Mouse (Mus musculus) inflammation-experienced regulatory T-cells, adult 16 weeks (primary cell): ENCODE measurements around the gene Jmjd8. TPM values are rescaled to one million over a fixed set of nuclear protein-coding genes. Genes with fewer than 3 reads are reported as not detected.

Source experiments
- polyA plus RNA-seq: library from polyadenylated mRNA; unstranded; fragments of 100-300 nt; shearing (Covaris generic); gene quantifications from one replicate; pipeline ENCODE4 v1.2.1, GENCODE M21; 2017

Gene Jmjd8
- polyA plus RNA-seq, 1 experiment from 2014 or later = 46.5 TPM

Other genes starting within 250 kb of the Jmjd8 start
- gene Lmf1, start 249.8 kb upstream of the Jmjd8 start, polyA plus RNA-seq = 27.7 TPM
- gene Gng13, start 111.7 kb upstream of the Jmjd8 start, polyA plus RNA-seq = not detected
- gene Chtf18, start 101.4 kb upstream of the Jmjd8 start, polyA plus RNA-seq = 7.4 TPM
- 18.0 TPM for gene Rpusd1, start 101.2 kb upstream of the Jmjd8 start, polyA plus RNA-seq
- not detected for gene Mslnl, start 92.8 kb upstream of the Jmjd8 start, polyA plus RNA-seq
- gene Msln, start 74.5 kb upstream of the Jmjd8 start, polyA plus RNA-seq = not detected
- gene Narfl, start 55.1 kb upstream of the Jmjd8 start, polyA plus RNA-seq = 32.2 TPM
- 59.1 TPM for gene Haghl, start 43.2 kb upstream of the Jmjd8 start, polyA plus RNA-seq
- 0.35 TPM for gene Ccdc78, start 42.3 kb upstream of the Jmjd8 start, polyA plus RNA-seq
- gene Fam173a, start 36.0 kb upstream of the Jmjd8 start, polyA plus RNA-seq = 247 TPM
- not detected for gene AC134908.4, start 33.2 kb upstream of the Jmjd8 start, polyA plus RNA-seq
- 15.2 TPM for gene Metrn, start 31.7 kb upstream of the Jmjd8 start, polyA plus RNA-seq
- gene Fbxl16, start 19.8 kb upstream of the Jmjd8 start, polyA plus RNA-seq = not detected
- gene Wdr24, start 5.2 kb upstream of the Jmjd8 start, polyA plus RNA-seq = 54.5 TPM
- 123 TPM for gene Stub1, start 4.5 kb downstream of the Jmjd8 start, polyA plus RNA-seq
- 0.80 TPM for gene Rhbdl1, start 8.4 kb downstream of the Jmjd8 start, polyA plus RNA-seq
- 0.59 TPM for gene Gm20683, start 12.9 kb downstream of the Jmjd8 start, polyA plus RNA-seq
- gene Rhot2, start 16.0 kb downstream of the Jmjd8 start, polyA plus RNA-seq = 49.6 TPM
- 9.9 TPM for gene Wdr90, start 32.6 kb downstream of the Jmjd8 start, polyA plus RNA-seq
- gene Mcrip2, start 39.9 kb downstream of the Jmjd8 start, polyA plus RNA-seq = 6.3 TPM
- gene Mettl26, start 46.2 kb downstream of the Jmjd8 start, polyA plus RNA-seq = 103 TPM
- gene Wfikkn1, start 52.0 kb downstream of the Jmjd8 start, polyA plus RNA-seq = 1.0 TPM
- 9.1 TPM for gene Rab40c, start 90.9 kb downstream of the Jmjd8 start, polyA plus RNA-seq
- gene Pigq, start 116.1 kb downstream of the Jmjd8 start, polyA plus RNA-seq = 76.3 TPM
- not detected for gene Nhlrc4, start 116.1 kb downstream of the Jmjd8 start, polyA plus RNA-seq
- not detected for gene A930017K11Rik, start 123.7 kb downstream of the Jmjd8 start, polyA plus RNA-seq
- 27.9 TPM for gene Capn15, start 156.9 kb downstream of the Jmjd8 start, polyA plus RNA-seq
- 2.0 TPM for gene Rab11fip3, start 240.7 kb downstream of the Jmjd8 start, polyA plus RNA-seq